Comparison of ENCODE assay signal across 7 mouse cellular contexts in the genomic region with DNA sequence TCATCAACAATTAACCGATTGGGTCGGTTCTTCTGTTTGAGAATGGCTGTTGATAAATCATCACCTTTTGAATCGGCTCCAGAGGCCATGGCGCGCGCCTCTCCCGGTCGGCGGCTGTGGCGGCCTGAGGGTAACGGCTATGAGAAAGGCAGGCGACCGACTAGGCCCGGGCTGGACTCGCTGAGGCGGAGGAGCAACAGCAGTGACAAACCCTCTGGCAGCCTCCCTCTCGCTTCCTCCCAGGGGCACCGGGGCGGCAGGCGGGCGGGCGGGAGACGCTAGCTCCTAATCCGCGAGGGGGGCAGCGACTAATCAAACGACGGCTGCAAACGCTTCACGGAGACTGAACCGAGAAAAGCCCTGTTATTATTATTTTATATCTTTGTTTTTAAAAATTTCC.
DNase-seq lines count a peak whose midpoint lies in the region; ATAC-seq and TF ChIP-seq lines count a peak whose summit lies in the region.
"Not testable (repeated sequence)": the region's sequence is repeated elsewhere in the genome, so short reads cannot be mapped to it uniquely, and the experiment has no call there.

No protein-coding gene starts in this region.

- H3K9me3 ChIP-seq in hindbrain, postnatal 0 days (ENCODE audit: low read length) = not testable (repeated sequence)

- H3K9ac ChIP-seq in hindbrain, postnatal 0 days (replicated peaks; ENCODE audit: low read length) = not testable (repeated sequence)

- not testable (repeated sequence) for H3K36me3 ChIP-seq in hindbrain, postnatal 0 days (ENCODE audit: insufficient read depth, low read length)

- not testable (repeated sequence) for H3K4me2 ChIP-seq in hindbrain, postnatal 0 days (ENCODE audit: low read depth, low read length)

- peak; percentile 30 for DNase-seq in adrenal gland, postnatal 10 days
- DNase-seq in embryo, embryonic 11.5 days (ENCODE audit: low read depth, low spot score) = peak; percentile 1
- peak; percentile 11 for DNase-seq in gastrocnemius, postnatal 14 days
- DNase-seq in hindbrain, postnatal 0 days (ENCODE audit: low spot score) = not testable (repeated sequence)
- DNase-seq in left cerebral cortex, postnatal 25 days (ENCODE audit: low spot score in 2 of 2) = peak; percentile 6 to 9
- DNase-seq in spleen, adult 18-20 months = peak; percentile 8 to 13

- H3K27me3 ChIP-seq in hindbrain, postnatal 0 days (ENCODE audit: insufficient read depth, low read length) = not testable (repeated sequence)

- H3K4me1 ChIP-seq in hindbrain, postnatal 0 days (ENCODE audit: insufficient read depth, low read length) = not testable (repeated sequence)

- intact Hi-C loops in gastrocnemius, postnatal 14 days (cut with DNase I; ENCODE audit: low total_unique reads); left cerebral cortex, postnatal 25 days (cut with DNase I): not testable (repeated sequence)

- WGBS in hindbrain, postnatal 0 days = 90% methylated on average over 23 of the region's 31 CpGs

- not testable (repeated sequence) for TF ChIP-seq CTCF in hindbrain, postnatal 0 days (IDR thresholded peaks at IDR 0.05; ENCODE audit: low read depth)

- H3K27ac ChIP-seq in hindbrain, postnatal 0 days = not testable (repeated sequence)

- not testable (repeated sequence) for H3K4me3 ChIP-seq in hindbrain, postnatal 0 days (ENCODE audit: low read length)

- ATAC-seq in hindbrain, postnatal 0 days = 0 out of 2 replicates have a peak, but pooled peaks have one; percentile 64
- ATAC-seq in megakaryocyte progenitor cell, adult 5-6 weeks (replicated peaks; ENCODE audit: poor library complexity) = peak; percentile 98
